Mouse (Mus musculus): ENCODE data around the gene Pafah1b3. TPM values are rescaled to one million over a fixed set of nuclear protein-coding genes. Genes with fewer than 3 reads are reported as not detected.

Gene Pafah1b3
- polyA plus RNA-seq, 1 experiment from 2014 or later, result 513 TPM

Other genes with a start within 250 kb of the Pafah1b3 start
- gene Grik5, start 225.6 kb downstream of the Pafah1b3 start, polyA plus RNA-seq (2015; fragmentation: Nextera tagmentation; extraction: Ambion mirVana), result 12.8 and 14.7 TPM in 2 replicates
- 33.5 and 38.1 TPM in 2 replicates for gene Zfp574, start 225.4 kb downstream of the Pafah1b3 start, polyA plus RNA-seq (2015; fragmentation: Nextera tagmentation; extraction: Ambion mirVana)
- gene Pou2f2, start 118.3 kb downstream of the Pafah1b3 start, polyA plus RNA-seq (2015; fragmentation: Nextera tagmentation; extraction: Ambion mirVana), result 21.9 and 22.2 TPM in 2 replicates
- gene Dedd2, start 77.4 kb downstream of the Pafah1b3 start, polyA plus RNA-seq (2015; fragmentation: Nextera tagmentation; extraction: Ambion mirVana), result 11.0 and 12.5 TPM in 2 replicates
- 2.0 and 2.1 TPM in 2 replicates for gene Zfp526, start 76.6 kb downstream of the Pafah1b3 start, polyA plus RNA-seq (2015; fragmentation: Nextera tagmentation; extraction: Ambion mirVana)
- 11.2 and 12.9 TPM in 2 replicates for gene Gsk3a, start 60.1 kb downstream of the Pafah1b3 start, polyA plus RNA-seq (2015; fragmentation: Nextera tagmentation; extraction: Ambion mirVana)
- 5.5 and 5.8 TPM in 2 replicates for gene Erf, start 47.2 kb downstream of the Pafah1b3 start, polyA plus RNA-seq (2015; fragmentation: Nextera tagmentation; extraction: Ambion mirVana)
- gene Cic, start 30.3 kb downstream of the Pafah1b3 start, polyA plus RNA-seq (2015; fragmentation: Nextera tagmentation; extraction: Ambion mirVana), result 45.9 and 47.0 TPM in 2 replicates
- gene Prr19, start 3.4 kb upstream of the Pafah1b3 start, polyA plus RNA-seq (2015; fragmentation: Nextera tagmentation; extraction: Ambion mirVana), result 0.93 and 1.6 TPM in 2 replicates
- gene Tmem145, start 8.1 kb upstream of the Pafah1b3 start, polyA plus RNA-seq (2015; fragmentation: Nextera tagmentation; extraction: Ambion mirVana), result 14.1 and 16.4 TPM in 2 replicates
- 14.2 and 16.6 TPM in 2 replicates for gene Megf8, start 19.2 kb upstream of the Pafah1b3 start, polyA plus RNA-seq (2015; fragmentation: Nextera tagmentation; extraction: Ambion mirVana)
- gene Cnfn, start 71.7 kb upstream of the Pafah1b3 start, polyA plus RNA-seq (2015; fragmentation: Nextera tagmentation; extraction: Ambion mirVana), result not detected in 2 replicates
- 10.6 and 11.9 TPM in 2 replicates for gene Lipe, start 100.7 kb upstream of the Pafah1b3 start, polyA plus RNA-seq (2015; fragmentation: Nextera tagmentation; extraction: Ambion mirVana)
- gene Cxcl17, start 114.9 kb upstream of the Pafah1b3 start, polyA plus RNA-seq (2015; fragmentation: Nextera tagmentation; extraction: Ambion mirVana), result 0.40 and 0.45 TPM in 2 replicates
- 0.39 and 0.49 TPM in 2 replicates for gene Ceacam1, start 179.6 kb upstream of the Pafah1b3 start, polyA plus RNA-seq (2015; fragmentation: Nextera tagmentation; extraction: Ambion mirVana)
- gene Ceacam2, start 241.9 kb upstream of the Pafah1b3 start, polyA plus RNA-seq (2015; fragmentation: Nextera tagmentation; extraction: Ambion mirVana), result 0.14 and 0.15 TPM in 2 replicates

Data from forebrain, embryonic 13.5 days (tissue).